Mouse (Mus musculus): ENCODE measurements around the gene Rbm44. TPM values are rescaled to one million over a fixed set of nuclear protein-coding genes. Genes with fewer than 3 reads are reported as not detected.

Rbm44 gene
- polyA plus RNA-seq, 1 experiment: not detected

GRCm38 (mm10) chr1:91206336-91206735, 61.4 kb downstream of the Rbm44 start:
- no peak for DNase-seq (ENCODE audit: low read depth, low spot score)
- 87% methylated on average over 8 of the region's 8 CpGs for WGBS

DNA sequence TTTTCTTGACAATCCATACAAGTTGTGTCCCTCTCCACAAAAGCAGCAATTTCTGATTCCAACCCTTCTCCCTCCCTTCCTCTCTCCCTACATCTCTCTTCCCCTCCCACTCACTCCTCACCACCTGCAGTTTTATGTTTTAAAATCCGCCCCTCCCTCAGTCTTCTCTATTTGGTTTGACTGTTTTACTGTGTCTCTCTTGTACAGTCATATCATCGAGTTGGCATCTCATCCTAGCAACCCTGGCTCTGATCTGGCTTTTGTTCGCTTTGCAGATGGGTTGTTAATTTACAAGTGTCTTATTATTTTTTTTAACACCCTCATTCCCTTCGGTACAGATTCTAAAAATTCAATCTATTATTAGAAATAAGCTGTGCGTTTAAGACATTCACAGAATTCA, 62.0 kb downstream of the Rbm44 start:
- DNase-seq (ENCODE audit: low read depth, low spot score): no peak
- 41% methylated on average over 5 of the region's 5 CpGs for WGBS

DNA sequence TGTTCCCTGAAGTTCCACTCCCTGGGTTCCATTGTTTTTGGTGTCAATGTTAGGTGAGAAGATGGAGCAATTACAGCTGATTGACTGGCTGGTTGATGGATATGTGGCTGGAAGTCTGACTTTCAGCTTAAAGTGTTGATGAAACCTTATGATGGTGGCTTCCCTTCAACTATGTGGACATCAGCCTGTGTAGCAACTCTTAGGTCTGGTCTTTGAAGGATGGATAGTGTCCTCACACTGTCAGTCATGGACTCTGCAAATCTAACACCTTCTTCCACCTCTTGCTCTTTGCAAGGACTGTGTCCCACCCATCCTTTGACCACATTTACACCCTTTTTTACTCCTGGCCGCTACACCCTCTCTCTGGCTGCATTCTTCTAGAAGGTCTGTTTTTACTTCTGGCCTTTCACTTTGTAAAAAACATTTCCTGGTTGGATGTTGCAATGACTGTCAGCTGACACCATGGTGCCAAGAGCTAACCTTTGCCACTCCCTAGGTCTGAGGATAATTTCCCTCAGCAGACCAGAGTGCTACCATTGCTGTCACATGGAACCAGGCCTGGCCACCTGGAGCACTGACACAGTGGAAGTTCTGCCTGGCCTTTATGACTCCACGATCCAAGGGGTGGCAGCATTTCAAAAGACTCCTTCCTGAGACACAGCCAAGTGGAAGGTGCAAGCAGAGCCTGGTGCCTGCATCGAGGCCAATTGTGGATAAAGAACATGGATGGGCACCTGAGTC, 62.6 kb downstream of the Rbm44 start:
- 29% methylated on average over 3 of the region's 3 CpGs for WGBS
- DNase-seq (ENCODE audit: low read depth, low spot score): peak; percentile 63

DNA sequence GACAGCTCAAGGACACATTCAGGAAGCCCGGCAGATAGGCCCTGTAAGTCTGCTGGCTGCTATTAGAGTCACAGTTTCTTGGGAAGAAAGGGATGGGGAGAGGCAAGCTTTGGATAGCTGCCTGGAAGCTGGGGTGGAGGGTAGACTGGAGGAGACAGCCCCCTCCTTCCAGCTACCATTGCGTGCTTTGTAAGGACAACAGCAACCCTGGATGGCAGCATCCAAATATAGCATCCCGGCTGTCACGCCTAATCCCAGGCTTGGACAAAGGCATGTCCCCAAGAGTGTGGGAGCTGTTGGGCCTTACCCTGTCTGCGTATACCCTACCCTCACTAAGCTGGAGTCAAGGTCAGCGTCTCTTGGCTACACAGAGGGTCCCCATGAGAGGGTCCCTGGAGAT, 64.5 kb downstream of the Rbm44 start:
- WGBS: 82% methylated on average over 6 of the region's 6 CpGs
- DNase-seq (ENCODE audit: low read depth, low spot score): no peak

GRCm38 (mm10) chr1:91209785-91210184, 64.9 kb downstream of the Rbm44 start:
- DNase-seq (ENCODE audit: low read depth, low spot score): no peak
- WGBS: 76% methylated on average over 6 of the region's 6 CpGs

- 59% methylated on average over 1 of the region's 1 CpGs for WGBS
- DNase-seq (ENCODE audit: low read depth, low spot score): peak; percentile 44
Measured at GRCm38 (mm10) chr1:91211099-91211498, 66.2 kb downstream of the Rbm44 start.

DNA sequence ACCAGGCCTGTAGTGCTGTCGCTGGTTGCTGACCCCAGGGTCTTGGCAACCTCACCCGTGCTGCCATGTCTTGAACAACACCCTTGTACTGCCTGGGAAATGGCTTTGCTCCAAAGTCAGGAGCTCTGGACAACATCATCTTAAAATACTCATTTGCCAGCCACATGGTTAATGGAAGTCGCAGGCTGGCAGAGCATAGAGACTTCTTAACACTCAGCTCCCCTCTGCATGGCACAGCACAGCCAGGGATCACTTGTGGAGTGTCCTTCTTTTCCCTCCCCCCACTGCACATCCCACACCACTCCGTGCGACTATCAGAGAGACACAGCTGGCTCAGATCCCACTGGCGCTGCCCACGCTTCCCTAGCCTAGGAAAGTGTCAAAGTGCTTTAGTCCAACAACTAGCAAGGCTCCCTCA, 66.7 kb downstream of the Rbm44 start:
- WGBS: 67% methylated on average over 7 of the region's 7 CpGs
- no peak for DNase-seq (ENCODE audit: low read depth, low spot score)

- no peak for DNase-seq (ENCODE audit: low read depth, low spot score)
- WGBS: 94% methylated on average over 1 of the region's 1 CpGs
Measured at GRCm38 (mm10) chr1:91215264-91215663, 70.4 kb downstream of the Rbm44 start.

- 7% methylated on average over 1 of the region's 1 CpGs for WGBS
- no peak for DNase-seq (ENCODE audit: low read depth, low spot score)
Measured at GRCm38 (mm10) chr1:91215981-91216380, 71.1 kb downstream of the Rbm44 start.

GRCm38 (mm10) chr1:91216504-91217267, 71.8 kb downstream of the Rbm44 start:
- DNase-seq (ENCODE audit: low read depth, low spot score): no peak
- 51% methylated on average over 10 of the region's 10 CpGs for WGBS

DNA sequence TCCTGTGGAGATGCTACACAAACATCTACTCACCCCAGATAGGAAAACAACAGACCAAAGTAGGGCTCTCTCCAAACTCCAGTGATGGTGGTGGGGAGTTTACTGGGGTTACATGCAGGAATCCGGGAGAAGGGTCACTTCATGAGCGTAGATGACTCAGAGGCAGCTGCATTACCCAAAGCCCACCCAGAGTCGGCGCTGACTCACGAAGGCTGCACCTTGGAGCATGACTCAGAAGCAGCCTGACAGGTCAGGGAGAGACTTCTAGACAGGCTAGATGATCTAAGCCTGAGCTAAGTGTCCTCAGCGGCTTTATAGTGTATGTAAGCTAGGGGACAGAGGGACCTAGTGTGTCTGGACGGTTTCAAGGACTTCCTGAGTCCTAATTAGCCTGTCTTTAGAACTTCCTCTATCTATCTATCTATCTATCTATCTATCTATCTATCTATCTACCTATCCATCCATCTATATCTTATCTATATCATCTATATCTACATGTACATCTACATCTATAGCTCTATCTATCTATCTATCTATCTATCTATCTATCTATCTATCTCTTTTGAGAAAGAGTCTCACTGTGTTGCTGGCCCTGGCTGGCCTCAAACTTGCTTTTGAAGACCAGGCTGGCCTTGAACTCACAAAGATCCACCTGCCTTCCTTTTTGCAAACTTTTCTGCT, 74.9 kb downstream of the Rbm44 start:
- no peak for DNase-seq (ENCODE audit: low read depth, low spot score)
- 72% methylated on average over 7 of the region's 7 CpGs for WGBS

DNA sequence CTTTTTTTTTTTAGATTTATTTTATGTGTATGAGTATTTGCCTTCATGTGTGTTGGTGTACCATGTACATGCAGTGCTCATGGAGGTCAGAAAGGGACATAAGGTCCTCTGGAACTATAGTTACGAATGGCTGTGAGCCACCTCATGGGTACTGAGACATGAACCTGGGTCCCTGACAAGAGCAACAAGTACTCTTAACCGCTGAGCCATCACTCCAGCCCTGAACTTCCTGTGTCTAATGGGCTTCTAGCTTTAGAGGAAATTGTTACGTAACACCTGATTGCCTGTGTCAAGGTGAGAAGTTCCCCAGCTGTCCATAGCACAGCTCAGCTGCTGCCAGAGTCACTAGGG, 75.4 kb downstream of the Rbm44 start:
- DNase-seq (ENCODE audit: low read depth, low spot score): no peak
- 64% methylated on average over 3 of the region's 3 CpGs for WGBS

Other genes starting within 250 kb of the Rbm44 start
- gene Mlph, start 230.0 kb upstream of the Rbm44 start, polyA plus RNA-seq (2012; rRNA removed): 16.3 and 18.8 TPM in 2 replicates
- not detected in 2 replicates for gene Prlh, start 192.0 kb upstream of the Rbm44 start, polyA plus RNA-seq (2012; rRNA removed)
- gene Rab17, start 175.4 kb upstream of the Rbm44 start, polyA plus RNA-seq (2012; rRNA removed): 42.0 and 47.8 TPM in 2 replicates
- 10.6 and 16.7 TPM in 2 replicates for gene Lrrfip1, start 146.4 kb upstream of the Rbm44 start, polyA plus RNA-seq (2012; rRNA removed)
- 14.9 and 17.6 TPM in 2 replicates for gene Ramp1, start 34.7 kb downstream of the Rbm44 start, polyA plus RNA-seq (2012; rRNA removed)
- gene Ube2f, start 105.2 kb downstream of the Rbm44 start, polyA plus RNA-seq (2012; rRNA removed): 38.3 and 39.0 TPM in 2 replicates
- 22.9 and 30.1 TPM in 2 replicates for gene Scly, start 153.2 kb downstream of the Rbm44 start, polyA plus RNA-seq (2012; rRNA removed)
- gene Espnl, start 177.0 kb downstream of the Rbm44 start, polyA plus RNA-seq (2012; rRNA removed): 0.01 and 0.05 TPM in 2 replicates
- 2.3 and 2.5 TPM in 2 replicates for gene Klhl30, start 205.9 kb downstream of the Rbm44 start, polyA plus RNA-seq (2012; rRNA removed)
- 14.1 and 14.3 TPM in 2 replicates for gene Erfe, start 221.3 kb downstream of the Rbm44 start, polyA plus RNA-seq (2012; rRNA removed)

Data from large intestine, adult 2 months (tissue).